Mouse (Mus musculus): ENCODE results near the gene Rnf144b.

DNA sequence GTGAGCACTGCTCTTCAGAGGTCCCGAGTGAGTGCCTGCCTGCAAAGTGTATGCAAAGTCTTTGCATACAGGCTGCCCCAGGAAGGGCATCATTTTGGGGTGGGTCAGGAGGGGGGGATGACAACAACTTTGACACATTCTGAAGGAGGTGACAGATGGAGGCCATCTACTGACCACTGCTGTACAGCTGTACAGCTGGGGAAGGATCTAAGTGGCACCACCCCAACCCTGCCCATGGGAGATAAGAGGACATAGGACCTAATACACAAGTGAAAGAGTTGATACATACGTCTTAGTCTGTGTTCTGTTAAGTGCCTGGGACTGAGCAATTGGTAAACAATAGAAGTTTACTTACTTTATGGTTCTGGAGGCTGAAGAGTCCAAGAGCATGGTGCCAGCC, 13.2 kb upstream of the Rnf144b start:
- no peak for TF ChIP-seq USF1 (IDR thresholded peaks at IDR 0.05; ENCODE audit: low read depth)
- no peak for TF ChIP-seq POLR2A (IDR thresholded peaks at IDR 0.05; ENCODE audit: insufficient read length, low read depth)
- no peak for TF ChIP-seq MAX (IDR thresholded peaks at IDR 0.05; ENCODE audit: low read depth)
- no peak for TF ChIP-seq E2F4 (IDR thresholded peaks at IDR 0.05; ENCODE audit: insufficient read depth)
- no peak for TF ChIP-seq TCF12 (IDR thresholded peaks at IDR 0.05; ENCODE audit: insufficient read depth, poor library complexity, severe bottlenecking)
- no peak for TF ChIP-seq POLR2AphosphoS2 (IDR thresholded peaks at IDR 0.05; ENCODE audit: insufficient read length, low read depth)
- no peak for TF ChIP-seq MYOG (IDR thresholded peaks at IDR 0.05; ENCODE audit: control insufficient read depth in 1 of 3, insufficient read depth in 1 of 3, insufficient read length in 2 of 3, low read depth in 2 of 3)
- no peak for TF ChIP-seq SRF (IDR thresholded peaks at IDR 0.05; ENCODE audit: control insufficient read depth, insufficient read length, low read depth)
- TF ChIP-seq TCF3 (IDR thresholded peaks at IDR 0.05; ENCODE audit: insufficient read length, low read depth) = no peak
- no peak for TF ChIP-seq CEBPB (IDR thresholded peaks at IDR 0.05; ENCODE audit: insufficient read depth, poor library complexity, severe bottlenecking)
